Mouse (Mus musculus): ENCODE data around the gene Gins1.
"Not testable (repeated sequence)": the region's sequence is repeated elsewhere in the genome, so short reads cannot be mapped to it uniquely, and the experiment has no call there.

Gene Gins1

GRCm38 (mm10) chr2:150904936-150905450, at the start of gene Gins1:
Gins1 (plus strand) TSS chr2:150905400.
- DNase-seq (ENCODE audit: low read depth, low spot score) = no peak

- no peak for DNase-seq (ENCODE audit: low read depth, low spot score)
Measured at GRCm38 (mm10) chr2:150858724-150859487, 46.3 kb upstream of the Gins1 start.

GRCm38 (mm10) chr2:150859709-150860470, 45.3 kb upstream of the Gins1 start:
- no peak for DNase-seq (ENCODE audit: low read depth, low spot score)

GRCm38 (mm10) chr2:150861128-150861527, 44.1 kb upstream of the Gins1 start:
- DNase-seq (ENCODE audit: low read depth, low spot score) = no peak

- DNase-seq (ENCODE audit: low read depth, low spot score) = no peak
Measured at GRCm38 (mm10) chr2:150867021-150867420, 38.2 kb upstream of the Gins1 start.

- DNase-seq (ENCODE audit: low read depth, low spot score) = peak; percentile 43
Measured at GRCm38 (mm10) chr2:150869446-150869845, 35.8 kb upstream of the Gins1 start.

- no peak for DNase-seq (ENCODE audit: low read depth, low spot score)
Measured at GRCm38 (mm10) chr2:150874508-150874907, 30.7 kb upstream of the Gins1 start.

GRCm38 (mm10) chr2:150875226-150875625, 30.0 kb upstream of the Gins1 start:
- DNase-seq (ENCODE audit: low read depth, low spot score) = no peak

- DNase-seq (ENCODE audit: low read depth, low spot score) = no peak
Measured at GRCm38 (mm10) chr2:150877561-150877960, 27.6 kb upstream of the Gins1 start.

- no peak for DNase-seq (ENCODE audit: low read depth, low spot score)
Measured at GRCm38 (mm10) chr2:150884075-150884778, 21.0 kb upstream of the Gins1 start.

- no peak for DNase-seq (ENCODE audit: low read depth, low spot score)
Measured at GRCm38 (mm10) chr2:150884779-150885110, 20.5 kb upstream of the Gins1 start.

GRCm38 (mm10) chr2:150885814-150886213, 19.4 kb upstream of the Gins1 start:
- DNase-seq (ENCODE audit: low read depth, low spot score) = no peak

GRCm38 (mm10) chr2:150886315-150886714, 18.9 kb upstream of the Gins1 start:
- DNase-seq (ENCODE audit: low read depth, low spot score) = no peak

- no peak for DNase-seq (ENCODE audit: low read depth, low spot score)
Measured at GRCm38 (mm10) chr2:150887370-150887769, 17.8 kb upstream of the Gins1 start.

- DNase-seq (ENCODE audit: low read depth, low spot score) = no peak
Measured at GRCm38 (mm10) chr2:150894617-150895267, 10.5 kb upstream of the Gins1 start.

GRCm38 (mm10) chr2:150895691-150896252, 9.4 kb upstream of the Gins1 start:
- no peak for DNase-seq (ENCODE audit: low read depth, low spot score)

- DNase-seq (ENCODE audit: low read depth, low spot score) = no peak
Measured at GRCm38 (mm10) chr2:150900341-150900740, 4.9 kb upstream of the Gins1 start.

GRCm38 (mm10) chr2:150902347-150902746, 2.9 kb upstream of the Gins1 start:
- DNase-seq (ENCODE audit: low read depth, low spot score) = no peak

- peak; percentile 95 for DNase-seq (ENCODE audit: low read depth, low spot score)
Measured at GRCm38 (mm10) chr2:150904272-150904935, 796 bp upstream of the Gins1 start, which contains the start of gene Abhd12. Abhd12 (minus strand) TSS chr2:150904741.

- not testable (repeated sequence) for DNase-seq (ENCODE audit: low read depth, low spot score)
Measured at GRCm38 (mm10) chr2:150908881-150909280, 3.7 kb downstream of the Gins1 start.
